Mouse (Mus musculus): Measurements from ENCODE around the gene Mdfi.

- TF ChIP-seq CTCF (conservative IDR thresholded peaks at IDR 0.05; ENCODE audit: low read length): peak; percentile 72
- TF ChIP-seq NANOG (IDR thresholded peaks at IDR 0.05; ENCODE audit: borderline replicate concordance, low read length): no peak
- TF ChIP-seq POU5F1 (IDR thresholded peaks at IDR 0.05; ENCODE audit: borderline replicate concordance, low read length): no peak
Observed at GRCm38 (mm10) chr17:47796968-47797367, 37.5 kb downstream of the Mdfi start.
